19 mouse cellular contexts compared by ENCODE assay signal in the genomic region with DNA sequence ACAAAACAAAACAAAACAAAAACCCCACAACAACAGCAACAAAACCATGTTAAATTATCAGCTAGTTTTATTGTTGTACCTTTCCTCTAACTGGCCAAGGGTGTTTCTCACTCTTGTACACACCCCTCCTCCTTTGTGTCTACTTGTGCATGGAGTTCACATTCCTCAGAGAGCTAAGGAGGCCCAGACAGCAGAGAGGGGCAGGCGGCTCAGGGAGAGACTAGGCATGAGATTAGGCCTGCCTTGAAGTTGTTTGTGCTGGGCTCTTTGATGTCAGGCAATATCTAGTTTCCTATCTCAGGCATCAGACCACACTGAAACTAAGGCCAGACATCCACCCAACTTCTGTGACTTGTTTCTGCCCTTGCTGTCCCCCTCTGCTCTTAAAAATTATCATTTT. TPM values are rescaled to one million over a fixed set of nuclear protein-coding genes. Genes with fewer than 3 reads are reported as not detected.
DNase-seq lines count a peak whose midpoint lies in the region; ATAC-seq and TF ChIP-seq lines count a peak whose summit lies in the region.
"Had no signal": no experiment of that assay in that cellular context is flagged by ENCODE, and none has a peak within 500 bp of the region (broad histone marks: within the 10 kb centered on the region; RNA-seq: fewer than 3 reads in every experiment).

No protein-coding gene starts in this region.

- H3K36me3 ChIP-seq in liver, postnatal 0 days (replicated peaks; ENCODE audit: insufficient read depth, low read length): peaks cover 11% of the 10 kb centered on the region
- no peaks in the 10 kb centered on the region; the same call in 1 of the 2 replicates for H3K36me3 ChIP-seq in liver, embryonic 12.5 days
- no peaks in the 10 kb centered on the region for H3K36me3 ChIP-seq in forebrain, embryonic 11.5 days (ENCODE audit: control insufficient read depth, insufficient read depth, low read length)
- H3K36me3 ChIP-seq: embryonic facial prominence, embryonic 13.5 days; lung, embryonic 15.5 days; midbrain, embryonic 13.5 days had no signal

- H3K4me2 ChIP-seq in liver, postnatal 0 days (ENCODE audit: low read depth, low read length): no peak overlapping the region
- no peak overlapping the region; the same call in 1 of the 2 replicates for H3K4me2 ChIP-seq in liver, embryonic 12.5 days
- H3K4me2 ChIP-seq in forebrain, embryonic 11.5 days (ENCODE audit: low read depth, low read length, severe bottlenecking): no peak overlapping the region
- H3K4me2 ChIP-seq: embryonic facial prominence, embryonic 13.5 days; lung, embryonic 15.5 days; midbrain, embryonic 13.5 days had no signal

- no peak for TF ChIP-seq CTCF in liver, postnatal 0 days (IDR thresholded peaks at IDR 0.05; ENCODE audit: low read depth)

- intact Hi-C loops in left cerebral cortex, postnatal 10 days (cut with DNase I): no loop called here

- WGBS in liver, postnatal 0 days (ENCODE audit: insufficient replicate concordance): 48% methylated on average over 1 of the region's 1 CpGs
- 15% methylated on average over 1 of the region's 1 CpGs for WGBS in liver, embryonic 12.5 days (ENCODE audit: insufficient replicate concordance)
- WGBS in forebrain, embryonic 11.5 days: 10% methylated on average over 1 of the region's 1 CpGs

- no peak overlapping the region; the same call in 1 of the 2 replicates for H3K9ac ChIP-seq in liver, postnatal 0 days (replicated peaks)
- H3K9ac ChIP-seq in liver, embryonic 12.5 days: peak overlapping the region; percentile 17; the same call in 1 of the 2 replicates
- H3K9ac ChIP-seq in forebrain, embryonic 11.5 days (ENCODE audit: low read length): no peak overlapping the region
- H3K9ac ChIP-seq: embryonic facial prominence, embryonic 13.5 days; lung, embryonic 15.5 days; midbrain, embryonic 13.5 days had no signal

- H3K4me3 ChIP-seq in liver, postnatal 0 days (ENCODE audit: low read depth, low read length): no peak overlapping the region
- H3K4me3 ChIP-seq in liver, embryonic 12.5 days: no peak overlapping the region
- no peak overlapping the region for H3K4me3 ChIP-seq in forebrain, embryonic 11.5 days (ENCODE audit: low read depth, low read length)
- H3K4me3 ChIP-seq: embryonic facial prominence, embryonic 13.5 days; gastrocnemius, adult 2 months; lung, embryonic 15.5 days; midbrain, embryonic 13.5 days had no signal

- peaks cover 13% of the 10 kb centered on the region for H3K4me1 ChIP-seq in liver, postnatal 0 days (ENCODE audit: insufficient read depth)
- H3K4me1 ChIP-seq in liver, embryonic 12.5 days: peaks cover 42% of the 10 kb centered on the region
- H3K4me1 ChIP-seq in forebrain, embryonic 11.5 days (replicated peaks; ENCODE audit: control insufficient read depth, insufficient read depth, low read length): peaks cover 18% of the 10 kb centered on the region

- H3K27me3 ChIP-seq in liver, postnatal 0 days (ENCODE audit: insufficient read depth, low read length): no peaks in the 10 kb centered on the region
- H3K27me3 ChIP-seq in liver, embryonic 12.5 days (replicated peaks): no peaks in the 10 kb centered on the region
- no peaks in the 10 kb centered on the region for H3K27me3 ChIP-seq in forebrain, embryonic 11.5 days (ENCODE audit: control insufficient read depth, insufficient read depth, low read length)
- H3K27me3 ChIP-seq: embryonic facial prominence, embryonic 13.5 days; lung, embryonic 15.5 days; midbrain, embryonic 13.5 days had no signal

- ATAC-seq in liver, postnatal 0 days: no peak
- peak; percentile 79 for ATAC-seq in liver, embryonic 12.5 days
- peak; percentile 58 for ATAC-seq in megakaryocyte progenitor cell, adult 5-6 weeks (replicated peaks; ENCODE audit: poor library complexity)
- ATAC-seq in forebrain, embryonic 11.5 days (replicated peaks; ENCODE audit: low FRiP score): no peak
- ATAC-seq: forebrain, embryonic 14.5 days; midbrain, embryonic 13.5 days had no signal

- H3K9me3 ChIP-seq in liver, postnatal 0 days (ENCODE audit: low read length): no peaks in the 10 kb centered on the region
- H3K9me3 ChIP-seq in liver, embryonic 12.5 days (replicated peaks): no peaks in the 10 kb centered on the region
- H3K9me3 ChIP-seq in forebrain, embryonic 11.5 days (ENCODE audit: control insufficient read depth, low read length): no peaks in the 10 kb centered on the region
- H3K9me3 ChIP-seq: embryonic facial prominence, embryonic 13.5 days; lung, embryonic 15.5 days; midbrain, embryonic 13.5 days had no signal

- DNase-seq in liver: peak; percentile 50
- no peak for DNase-seq in liver, postnatal 0 days
- DNase-seq in embryo, embryonic 11 days: peak; percentile 31
- DNase-seq in left cerebral cortex, postnatal 10 days (ENCODE audit: extremely low spot score in 1 of 2, low spot score in 2 of 2): no peak
- DNase-seq in forebrain, embryonic 11.5 days (ENCODE audit: low spot score): no peak
- DNase-seq: adrenal gland, postnatal 25 days; cerebellum, adult 9-11 months; gastrocnemius, adult 2 months; heart, adult 18-20 months; heart, postnatal 36 days; kidney, postnatal 10 days; right cerebral cortex, adult 18-20 months; thymus, postnatal 25 days had no signal

- no peak for TF ChIP-seq EP300 in liver, postnatal 0 days (IDR thresholded peaks at IDR 0.05; ENCODE audit: low read depth)

- H3K27ac ChIP-seq in liver, postnatal 0 days (ENCODE audit: low read depth): no peak overlapping the region
- peak overlapping the region; percentile 69 for H3K27ac ChIP-seq in liver, embryonic 12.5 days
- H3K27ac ChIP-seq in forebrain, embryonic 11.5 days (ENCODE audit: low read depth, low read length): no peak overlapping the region
- H3K27ac ChIP-seq: embryonic facial prominence, embryonic 13.5 days; gastrocnemius, adult 2 months; lung, embryonic 15.5 days; midbrain, embryonic 13.5 days had no signal

RNA-seq across cellular contexts. Expression of a gene that starts 10.2 kb away (rescaled TPM):
- polyA plus RNA-seq in liver, postnatal 0 days (2015; fragmentation: Nextera tagmentation; extraction: Ambion mirVana): 21.6 and 23.4 TPM in 2 replicates
- 12.3 and 16.4 TPM in 2 replicates for polyA plus RNA-seq in liver, embryonic 12.5 days (2016; fragmentation: Nextera tagmentation; extraction: Ambion mirVana)
- total RNA-seq in megakaryocyte progenitor cell, adult 5-6 weeks (2015): 0.84 and 0.90 TPM in 2 replicates
- total RNA-seq in megakaryocyte progenitor cell, adult 5-6 weeks (2017): 0.83 and 2.5 TPM in 2 replicates
- total RNA-seq in left cerebral cortex, postnatal 10 days (2021): 1 to 10 TPM; 2.1 to 3.2 TPM
- polyA plus RNA-seq in forebrain, embryonic 11.5 days (2014; fragmentation: Nextera tagmentation; extraction: Ambion mirVana): 8.7 and 9.0 TPM in 2 replicates

RNA-seq across cellular contexts. Expression of a gene that starts 41.8 kb away (rescaled TPM):
- polyA plus RNA-seq in liver, postnatal 0 days (2015; fragmentation: Nextera tagmentation; extraction: Ambion mirVana): 122 and 133 TPM in 2 replicates
- polyA plus RNA-seq in liver, embryonic 12.5 days (2016; fragmentation: Nextera tagmentation; extraction: Ambion mirVana): 199 TPM in 2 replicates
- 306 and 323 TPM in 2 replicates for total RNA-seq in megakaryocyte progenitor cell, adult 5-6 weeks (2015)
- total RNA-seq in megakaryocyte progenitor cell, adult 5-6 weeks (2017): 166 and 204 TPM in 2 replicates
- 10 to 100 TPM; 25.9 to 26.0 TPM for total RNA-seq in left cerebral cortex, postnatal 10 days (2021)
- 149 and 161 TPM in 2 replicates for polyA plus RNA-seq in forebrain, embryonic 11.5 days (2014; fragmentation: Nextera tagmentation; extraction: Ambion mirVana)

RNA-seq across cellular contexts. Expression of a gene that starts 41.8 kb away (rescaled TPM):
- 30.4 and 34.5 TPM in 2 replicates for polyA plus RNA-seq in liver, postnatal 0 days (2015; fragmentation: Nextera tagmentation; extraction: Ambion mirVana)
- polyA plus RNA-seq in liver, embryonic 12.5 days (2016; fragmentation: Nextera tagmentation; extraction: Ambion mirVana): 89.6 and 95.1 TPM in 2 replicates
- total RNA-seq in megakaryocyte progenitor cell, adult 5-6 weeks (2015): 54.4 and 54.8 TPM in 2 replicates
- total RNA-seq in megakaryocyte progenitor cell, adult 5-6 weeks (2017): 104 and 107 TPM in 2 replicates
- total RNA-seq in left cerebral cortex, postnatal 10 days (2021): 10 to 100 TPM; 43.6 to 44.9 TPM
- polyA plus RNA-seq in forebrain, embryonic 11.5 days (2014; fragmentation: Nextera tagmentation; extraction: Ambion mirVana): 140 TPM in 2 replicates

Comparison
In these comparisons a context has a peak if more than half of its experiments do, and no peak if none do; other contexts are left out.
1. DNase-seq: peak in liver (single experiment) and embryo, embryonic 11 days (single experiment); none in liver, postnatal 0 days (single experiment), left cerebral cortex, postnatal 10 days (0 of 2) and forebrain, embryonic 11.5 days (single experiment).
2. ATAC-seq: peak in liver, embryonic 12.5 days (single experiment) and megakaryocyte progenitor cell, adult 5-6 weeks (single experiment); none in liver, postnatal 0 days (single experiment) and forebrain, embryonic 11.5 days (single experiment).